Mouse (Mus musculus) kidney, adult 2 months (tissue): ENCODE data around the gene Apool. TPM values are rescaled to one million over a fixed set of nuclear protein-coding genes. Genes with fewer than 3 reads are reported as not detected.

Experiments
- DNase-seq: peaks from one replicate; pipeline ENCODE4 v3.0.0; 2021
- H3K27ac ChIP-seq: fragments of 200-500 bp; 2 replicates; pipeline ENCODE4 v1.5.1; 2012; ENCODE audit warnings: low read depth, low read length, control low read depth, inconsistent platforms; ENCODE audit not compliant: insufficient read depth
- H3K27me3 ChIP-seq: fragments of 200-500 bp; replicated peaks from 2 replicates; pipeline ENCODE4 v1.6.1; 2012; ENCODE audit warnings: mild to moderate bottlenecking, moderate library complexity, low read length, inconsistent platforms; ENCODE audit not compliant: control insufficient read depth, insufficient read depth
- H3K36me3 ChIP-seq: fragments of 200-500 bp; 2 replicates; pipeline ENCODE4 v1.6.1; 2012; ENCODE audit warnings: mild to moderate bottlenecking, moderate library complexity, low read length, inconsistent platforms; ENCODE audit not compliant: control insufficient read depth, insufficient read depth
- H3K4me1 ChIP-seq: fragments of 200-500 bp; 2 replicates; pipeline ENCODE4 v1.6.1; 2011; ENCODE audit warnings: low read length; ENCODE audit not compliant: control insufficient read depth, insufficient read depth
- H3K4me3 ChIP-seq: fragments of 200-500 bp; 2 replicates; pipeline ENCODE4 v1.5.1; 2011; ENCODE audit warnings: mild to moderate bottlenecking, low read depth, low read length, control low read depth; ENCODE audit not compliant: insufficient read depth
- CTCF ChIP-seq: fragments of 200-500 bp; conservative IDR thresholded peaks from 2 replicates; pipeline ENCODE4 v1.5.1; 2011; ENCODE audit warnings: low read depth, mild to moderate bottlenecking, control low read depth, low read length, moderate library complexity, mixed read lengths; ENCODE audit not compliant: insufficient read depth, insufficient read length
- POLR2A ChIP-seq: fragments of 200-500 bp; IDR thresholded peaks from one replicate; pipeline ENCODE4 v1.6.1; 2011; ENCODE audit warnings: low read depth, low read length, control low read depth
- WGBS: fragments of 180-500 bp; shearing (Covaris S2); methylation state at CpG from one replicate; pipeline ENCODE4 v1.1.7; 2018; 5-methylcytosine and 5-hydroxymethylcytosine counted together
- polyA plus RNA-seq: library from polyadenylated mRNA; depleted of rRNA; stranded (reverse); fragments of >200 nt; gene quantifications from 2 replicates; pipeline ENCODE4 v1.2.3, GENCODE M21; 2012; rRNA removed

Gene Apool
- 8.7 and 15.0 TPM in 2 replicates for polyA plus RNA-seq

DNA sequence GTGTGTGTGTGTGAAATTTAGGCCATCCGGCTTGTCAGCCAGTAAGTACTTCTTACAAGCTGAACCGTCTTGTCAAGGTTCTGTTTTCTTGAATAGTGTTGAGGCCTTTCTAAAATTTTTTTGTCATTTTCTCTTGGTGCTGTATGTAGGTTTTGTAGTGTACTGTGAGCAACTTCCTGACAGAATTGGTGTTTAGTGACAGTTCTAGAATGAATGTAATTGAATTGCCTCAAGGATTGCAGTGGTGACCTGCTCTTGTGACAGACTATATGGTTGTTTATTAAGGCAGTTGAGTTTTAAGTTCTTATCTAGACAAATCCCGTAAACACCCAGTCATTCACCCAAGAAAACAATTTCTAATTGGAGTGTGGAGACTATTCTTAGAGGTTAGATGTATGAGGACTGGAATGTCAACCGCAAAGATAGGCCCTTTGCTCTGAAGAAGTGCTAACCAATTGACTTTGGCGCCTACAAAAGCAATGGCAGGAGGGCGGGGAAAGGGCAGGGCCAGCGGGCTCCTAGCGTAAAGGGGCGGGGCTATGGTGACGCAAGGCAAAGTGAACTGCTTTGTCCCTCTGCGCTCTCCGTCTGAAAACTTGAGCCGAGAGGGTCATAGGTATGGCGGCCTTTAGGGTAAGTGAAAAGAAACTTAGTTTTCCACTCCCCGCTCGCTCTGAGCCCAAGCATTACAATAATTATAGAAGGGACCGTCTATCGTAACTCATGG, at the start of gene Apool:
TSS of gene Apool (plus strand) at position 531 of the 727 bp plus-strand sequence.
- Histone ChIP-seq H3K4me3 (peak within 1 kb of the TSS; percentile 90), H3K36me3 (no peaks in the 10 kb centered on the region), H3K4me1 (no peaks in the 10 kb centered on the region), H3K27me3 (no peaks in the 10 kb centered on the region), H3K27ac (no peak within 1 kb of the TSS)
- 13% methylated on average over 18 of the region's 18 CpGs for WGBS
- TF ChIP-seq CTCF (no peak), POLR2A (no peak)
- peak; percentile 92 for DNase-seq

DNA sequence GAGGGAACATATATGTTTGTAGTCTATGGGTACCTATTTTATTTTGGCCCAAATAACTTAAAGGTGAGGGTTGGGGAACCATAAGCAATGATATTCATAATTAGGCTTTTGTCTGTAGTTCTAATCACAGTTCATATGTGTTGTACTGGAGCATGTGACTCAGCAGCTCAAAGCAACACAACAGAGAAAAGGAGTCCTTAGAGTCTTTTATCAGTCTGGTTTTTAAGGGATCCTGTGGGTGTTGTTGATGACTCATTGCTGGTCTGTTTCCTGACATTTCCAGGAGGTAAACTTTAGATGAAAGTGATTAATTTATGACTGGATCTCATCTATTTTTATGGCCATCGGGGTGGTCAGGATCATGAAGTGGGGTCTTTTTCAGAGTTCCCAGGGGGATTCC, 37.6 kb upstream of the Apool start:
- 85% methylated on average over 1 of the region's 1 CpGs for WGBS
- Histone ChIP-seq H3K27ac (no peak overlapping the region), H3K4me3 (no peak overlapping the region), H3K4me1 (no peaks in the 10 kb centered on the region), H3K27me3 (no peaks in the 10 kb centered on the region), H3K36me3 (no peaks in the 10 kb centered on the region)
- no peak for DNase-seq
- TF ChIP-seq POLR2A: no peak
- no peak for TF ChIP-seq CTCF

DNA sequence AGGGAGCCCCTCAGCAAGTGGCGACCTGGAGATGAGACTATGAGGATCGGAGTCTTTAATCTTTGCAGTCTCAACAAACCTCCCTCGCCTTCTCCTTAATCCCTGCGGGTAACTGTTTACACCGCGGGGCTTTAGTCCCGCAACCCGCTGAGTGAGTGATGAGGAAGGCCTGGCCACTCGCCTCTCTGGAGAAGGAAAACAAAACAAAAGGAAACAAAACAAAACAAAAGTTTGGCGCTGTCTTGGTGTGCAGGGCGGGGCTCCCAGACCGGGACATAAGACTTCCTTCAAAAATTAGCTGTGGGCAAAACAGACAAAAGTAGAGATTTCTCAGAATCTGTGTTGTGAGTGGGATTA, 375 bp downstream of the Apool start:
- no peaks in the 10 kb centered on the region for H3K4me1 ChIP-seq
- WGBS: 1% methylated on average over 12 of the region's 12 CpGs
- TF ChIP-seq POLR2A (no peak), CTCF (no peak)
- H3K27me3 ChIP-seq: no peaks in the 10 kb centered on the region
- no peak overlapping the region for H3K27ac ChIP-seq
- no peaks in the 10 kb centered on the region for H3K36me3 ChIP-seq
- no peak for DNase-seq
- H3K4me3 ChIP-seq: peak overlapping the region; percentile 90

DNA sequence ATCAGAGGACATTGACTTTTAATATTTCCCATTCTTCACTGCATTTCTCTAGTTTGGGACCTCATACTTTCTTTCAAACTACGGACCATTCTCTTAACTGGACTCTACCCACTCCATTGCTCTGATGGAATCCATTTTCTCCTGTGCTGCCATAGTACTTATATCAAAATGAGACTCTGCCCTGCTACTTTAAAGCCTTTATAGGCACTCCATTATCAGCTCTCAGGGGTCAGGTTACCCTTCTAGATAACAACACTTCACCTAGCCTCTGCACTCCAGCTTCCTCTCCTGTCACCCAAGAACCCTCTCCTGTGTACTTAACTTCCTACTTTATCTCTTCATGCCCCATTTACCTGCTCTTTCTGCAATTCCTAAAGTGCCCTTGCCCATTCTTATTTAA, 960 bp downstream of the Apool start:
- H3K4me3 ChIP-seq: peak overlapping the region; percentile 90; the same call in 1 of the 2 replicates
- no peak for TF ChIP-seq POLR2A
- no peak for TF ChIP-seq CTCF
- no peaks in the 10 kb centered on the region for H3K4me1 ChIP-seq
- no peak for DNase-seq
- no peak overlapping the region for H3K27ac ChIP-seq
- WGBS: 12% methylated on average over 1 of the region's 1 CpGs
- H3K36me3 ChIP-seq: no peaks in the 10 kb centered on the region
- H3K27me3 ChIP-seq: no peaks in the 10 kb centered on the region

DNA sequence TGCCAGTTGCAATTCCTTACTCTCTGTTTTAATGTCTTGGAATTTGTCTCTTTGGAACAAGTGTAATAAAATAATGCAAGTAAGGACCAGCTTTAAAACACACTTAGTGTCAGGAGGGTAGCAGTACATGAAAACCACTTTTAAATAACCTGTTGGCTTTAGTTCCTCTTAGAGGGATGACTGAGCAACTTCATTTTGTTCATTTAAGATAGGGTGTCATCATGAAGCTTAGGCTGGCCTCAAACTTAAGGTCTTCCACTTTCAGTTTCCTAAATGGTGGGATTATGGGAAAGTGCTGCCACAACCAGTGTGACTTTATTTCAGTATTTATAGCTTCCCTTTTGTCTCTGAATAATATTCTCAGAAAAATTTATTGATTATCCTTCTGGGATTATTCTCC, 9.1 kb downstream of the Apool start:
- no peak for DNase-seq
- H3K4me1 ChIP-seq: no peaks in the 10 kb centered on the region
- no peak overlapping the region for H3K27ac ChIP-seq
- TF ChIP-seq POLR2A: no peak
- H3K36me3 ChIP-seq: no peaks in the 10 kb centered on the region
- no peak overlapping the region for H3K4me3 ChIP-seq
- no peaks in the 10 kb centered on the region for H3K27me3 ChIP-seq

DNA sequence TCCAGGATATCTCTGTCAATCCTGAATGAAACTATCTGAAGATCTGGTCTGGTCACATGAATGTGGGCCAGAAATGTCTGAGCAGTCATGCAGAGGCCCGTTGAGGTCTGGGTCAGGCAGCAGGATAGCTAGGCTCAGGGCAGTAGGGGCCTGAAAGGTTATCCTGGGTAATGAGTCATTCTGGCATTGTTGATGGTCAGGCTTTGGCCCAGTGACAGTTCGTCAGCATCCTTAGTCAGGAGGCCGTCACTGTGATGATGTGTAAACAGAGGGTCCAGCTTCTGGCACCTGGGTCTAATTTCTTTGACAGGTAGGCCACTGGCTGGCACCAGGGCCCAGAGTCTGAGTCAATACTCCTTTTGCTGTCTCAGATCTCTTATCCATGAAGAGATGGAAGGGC, 28.4 kb downstream of the Apool start:
- H3K27me3 ChIP-seq: no peaks in the 10 kb centered on the region
- DNase-seq: no peak
- no peak for TF ChIP-seq POLR2A
- TF ChIP-seq CTCF: no peak
- no peaks in the 10 kb centered on the region for H3K4me1 ChIP-seq
- H3K27ac ChIP-seq: no peak overlapping the region
- 65% methylated on average over 3 of the region's 3 CpGs for WGBS
- H3K4me3 ChIP-seq: no peak overlapping the region
- H3K36me3 ChIP-seq: no peaks in the 10 kb centered on the region

DNA sequence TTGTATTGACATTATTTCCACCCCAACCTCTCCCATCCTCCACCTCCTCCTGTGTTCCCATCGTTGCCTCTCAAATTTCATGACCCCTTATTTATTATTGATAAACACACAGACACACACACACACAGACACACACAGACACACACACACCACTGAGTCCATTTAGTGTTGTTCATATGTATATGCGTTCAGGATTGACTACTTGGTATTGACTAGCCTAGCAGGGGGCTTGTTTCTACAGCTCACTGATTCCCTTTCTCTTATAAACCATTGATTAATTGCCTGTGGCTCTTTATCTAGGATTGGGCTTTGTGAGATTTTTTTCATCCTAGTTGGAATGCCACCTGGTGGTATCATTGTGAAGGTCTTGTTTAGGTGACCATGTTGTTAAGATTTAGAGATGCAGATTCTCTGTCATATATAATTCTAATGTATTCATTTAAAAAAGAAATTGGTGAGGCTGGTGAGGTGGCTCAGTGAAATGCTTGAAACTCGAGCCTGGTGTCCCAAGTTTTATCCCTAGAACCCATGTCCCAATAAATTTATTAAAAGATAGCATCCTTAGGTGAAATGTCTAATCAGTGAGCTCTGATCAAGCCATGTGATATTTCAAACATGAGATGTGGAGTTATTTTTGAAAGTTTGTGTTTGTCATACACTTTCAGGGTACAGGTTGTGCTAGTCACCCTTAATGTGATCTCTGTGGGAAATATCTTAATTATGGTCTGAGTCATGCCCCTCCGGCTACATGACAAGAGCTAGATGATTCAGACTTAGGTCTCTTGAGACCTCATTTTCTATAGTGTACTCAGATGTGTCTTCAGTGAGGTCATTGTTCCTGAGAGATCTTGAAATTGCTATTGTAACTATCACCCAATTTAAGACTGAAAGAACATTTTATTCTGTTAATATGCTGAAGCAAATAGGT, 36.6 kb downstream of the Apool start:
- DNase-seq: no peak
- Histone ChIP-seq H3K4me1 (no peaks in the 10 kb centered on the region), H3K36me3 (no peaks in the 10 kb centered on the region), H3K27me3 (no peaks in the 10 kb centered on the region), H3K4me3 (no peak overlapping the region), H3K27ac (no peak overlapping the region)
- WGBS: 76% methylated on average over 4 of the region's 4 CpGs
- TF ChIP-seq POLR2A (no peak), CTCF (no peak)
